Mouse (Mus musculus): ENCODE data around the gene Timm23. TPM values are rescaled to one million over a fixed set of nuclear protein-coding genes. Genes with fewer than 3 reads are reported as not detected.
"Not testable (repeated sequence)": the region's sequence is repeated elsewhere in the genome, so short reads cannot be mapped to it uniquely, and the experiment has no call there.

The Timm23 gene
- total RNA-seq, 4 experiments from 2014 or later = 55.7 to 79.0 (median 66.2) TPM

DNA sequence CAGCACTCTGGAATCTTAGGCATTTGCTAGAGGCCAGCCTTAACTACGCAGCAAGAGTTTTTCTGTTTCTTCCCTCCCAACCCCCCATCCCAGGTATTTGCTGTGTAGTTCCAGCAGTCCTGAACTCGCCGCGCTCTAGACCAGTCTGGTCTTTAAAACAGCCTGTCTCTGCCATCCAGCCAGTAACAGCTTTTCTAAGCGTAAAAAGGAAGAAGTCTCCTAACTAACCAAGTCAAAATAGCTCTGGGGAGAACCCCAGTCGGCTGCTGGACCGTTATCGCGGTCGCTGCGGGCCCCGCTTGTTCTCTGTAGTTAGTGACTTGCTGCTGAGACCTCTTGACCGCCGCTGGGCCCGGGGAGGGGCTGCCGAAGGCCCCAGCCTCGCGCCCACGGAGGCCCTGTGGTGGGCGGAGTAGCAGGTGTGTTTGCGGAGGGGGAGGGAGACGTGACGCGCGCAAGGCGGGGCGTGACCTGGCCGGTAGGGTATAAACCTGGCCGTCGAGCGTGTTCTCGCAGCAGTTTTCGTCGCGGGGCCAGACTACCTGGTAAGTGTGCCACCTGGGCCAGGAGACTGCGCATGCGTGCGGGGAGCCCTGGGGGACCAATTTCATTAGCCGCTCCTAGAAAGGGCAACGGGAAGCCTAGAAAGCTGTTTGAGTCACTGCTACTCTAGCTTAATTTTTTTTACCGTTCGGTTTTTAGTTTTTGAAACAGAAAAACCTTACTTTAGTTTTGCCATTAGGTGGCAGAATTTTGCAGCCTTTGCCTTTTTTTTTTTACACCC lies 36.2 kb downstream of the Timm23 start:
- peak; percentile 19 to 23 for DNase-seq (ENCODE audit: low spot score in 2 of 2)

DNA sequence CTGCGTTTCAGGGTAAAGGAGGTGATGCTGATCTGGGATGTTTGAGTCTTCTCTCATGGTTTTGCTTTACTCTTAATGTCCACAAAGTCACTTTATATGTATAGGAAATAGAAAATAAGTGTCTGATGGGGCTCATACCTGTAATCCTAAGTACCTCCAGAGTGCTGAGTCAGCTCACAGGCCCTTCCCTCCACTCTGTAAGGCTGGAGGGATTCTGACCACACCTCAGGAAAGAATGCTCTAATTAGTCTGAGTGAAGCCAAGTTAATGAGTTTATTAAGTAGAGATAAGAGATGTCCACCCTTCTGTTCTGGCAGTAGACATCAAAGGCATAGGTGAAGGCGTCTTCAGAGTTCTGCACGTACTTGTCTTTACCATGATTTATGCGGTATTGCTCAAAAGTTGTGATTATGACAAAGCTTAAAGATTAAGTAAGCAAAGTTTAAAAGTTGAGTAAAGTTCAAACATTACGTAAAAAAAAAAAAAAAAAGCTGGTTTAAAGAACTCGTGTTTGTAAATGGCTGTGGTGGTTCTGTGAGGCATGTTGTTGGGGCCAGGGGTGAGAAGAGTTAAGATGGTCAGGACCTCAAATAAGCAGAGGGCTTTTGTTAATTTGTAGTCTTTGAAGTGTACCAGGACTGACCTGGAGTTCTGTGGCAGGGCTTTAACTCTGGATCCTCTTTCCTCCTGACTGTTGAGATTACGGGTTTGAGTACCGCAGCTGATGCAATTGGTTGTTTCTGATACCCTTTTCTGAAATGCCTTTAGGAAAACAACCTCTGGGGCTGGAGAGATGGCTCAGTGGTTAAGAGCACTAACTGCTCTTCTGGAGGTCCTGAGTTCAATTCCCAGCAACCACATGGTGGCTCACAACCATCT lies 37.3 kb downstream of the Timm23 start:
- DNase-seq (ENCODE audit: low spot score in 2 of 2) = no peak

DNA sequence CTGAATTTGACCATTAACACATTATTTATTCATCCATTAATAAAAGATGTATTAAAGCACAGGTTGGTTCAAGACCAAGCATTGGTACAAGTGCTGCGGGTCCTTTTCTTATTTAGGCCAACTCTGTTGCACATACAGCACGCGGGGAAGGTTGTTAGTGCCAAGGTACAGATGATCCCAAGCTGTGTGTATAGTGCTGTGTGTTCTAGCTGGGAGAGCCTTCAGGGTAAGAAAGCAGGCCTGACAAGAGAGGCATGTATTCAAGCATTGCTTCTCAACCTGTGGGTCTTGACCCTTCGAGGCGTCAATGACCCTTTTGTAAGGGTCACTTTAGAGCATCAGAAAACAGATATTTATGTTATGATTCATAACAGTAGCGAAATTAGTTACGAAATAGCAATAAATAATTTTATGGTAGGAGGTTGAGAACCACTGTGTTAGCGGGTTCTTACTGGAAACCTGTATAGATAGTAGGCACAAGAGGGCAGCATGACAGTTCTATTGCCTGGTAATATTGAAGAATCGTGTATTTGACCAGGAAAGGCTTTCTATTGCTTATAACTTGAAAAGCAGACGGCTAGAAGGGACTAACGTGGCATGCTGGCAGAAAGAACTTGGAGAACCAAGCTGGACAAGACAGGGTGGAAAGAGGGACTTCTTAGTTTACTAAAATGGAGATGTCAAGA lies 38.4 kb downstream of the Timm23 start:
- no peak for DNase-seq (ENCODE audit: low spot score in 2 of 2)

DNA sequence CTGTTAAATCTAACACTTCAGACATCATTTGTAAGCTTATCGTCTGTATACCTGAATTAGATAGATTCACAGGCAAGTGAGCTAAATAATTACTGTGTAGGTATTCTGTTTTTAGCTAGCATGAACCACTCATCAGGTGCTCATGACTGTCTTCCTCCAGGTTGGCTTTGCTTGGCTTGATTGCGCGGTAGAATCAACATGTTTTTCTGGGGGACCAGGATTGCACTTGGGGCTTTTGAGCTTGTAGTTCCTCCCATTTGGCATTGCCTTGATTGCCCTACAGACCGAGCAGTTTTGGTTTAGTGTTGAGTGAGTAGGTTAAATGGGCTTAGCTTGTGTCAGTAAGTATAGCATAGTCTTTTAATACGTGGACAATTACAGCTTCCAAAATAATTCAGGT lies 39.5 kb downstream of the Timm23 start:
- DNase-seq (ENCODE audit: low spot score in 2 of 2) = no peak

DNA sequence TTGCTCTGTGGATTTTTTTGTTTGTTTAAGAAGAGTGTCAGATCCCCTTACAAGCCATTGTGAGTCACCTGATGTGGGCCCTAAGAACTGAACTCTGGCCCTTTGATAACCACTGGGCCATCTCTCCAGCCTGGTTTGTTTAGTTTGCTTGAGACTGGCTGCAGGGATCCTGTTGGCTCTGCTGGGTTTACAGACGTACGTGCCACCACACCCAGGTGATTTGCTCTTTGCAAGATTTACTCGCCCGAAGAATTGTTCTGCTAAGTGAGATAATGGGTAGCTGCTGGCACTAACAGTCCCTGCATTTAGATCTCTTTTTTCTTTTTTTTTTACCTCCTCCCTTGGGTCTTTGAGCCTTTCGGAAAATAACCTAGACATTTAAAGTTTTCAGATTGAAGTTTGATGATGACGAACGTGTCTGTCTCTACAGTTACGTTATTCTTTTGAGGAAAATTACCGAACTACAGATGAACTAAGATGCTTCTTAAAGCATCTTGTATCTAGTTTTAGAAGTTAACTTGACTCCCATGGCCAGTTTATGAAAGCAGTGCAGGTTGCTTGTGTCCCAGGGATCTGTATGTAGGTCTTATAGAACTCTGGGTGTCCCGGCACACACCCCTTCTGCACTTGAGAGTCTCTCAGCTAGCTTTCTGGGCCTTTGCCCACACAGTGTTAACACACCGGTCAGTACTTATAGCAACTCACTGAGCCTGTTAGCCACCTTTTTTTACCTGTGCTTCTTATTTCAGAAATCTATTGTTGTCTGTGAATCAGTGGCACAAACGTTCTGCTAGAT lies 40.4 kb downstream of the Timm23 start:
- no peak for DNase-seq (ENCODE audit: low spot score in 2 of 2)

DNA sequence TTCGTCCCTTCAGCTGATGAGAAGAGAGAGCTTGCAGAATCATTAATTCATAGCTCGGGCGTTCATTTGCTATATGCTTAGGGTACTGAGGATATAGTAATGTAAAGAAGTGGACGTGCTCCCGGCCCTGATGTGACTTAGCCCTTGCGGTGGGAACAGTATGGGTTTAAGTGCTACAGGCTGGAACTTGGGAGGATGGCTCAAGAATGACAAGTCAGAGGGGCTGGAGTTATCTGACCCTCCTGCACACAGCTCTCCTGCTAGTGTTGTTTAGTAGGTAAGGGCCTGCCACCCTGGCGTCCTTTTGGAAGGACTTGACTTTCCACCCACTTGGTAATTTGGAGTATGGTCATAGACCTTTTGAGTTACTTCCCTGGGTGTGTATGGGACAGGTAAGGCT lies 41.1 kb downstream of the Timm23 start:
- no peak for DNase-seq (ENCODE audit: low spot score in 2 of 2)

DNA sequence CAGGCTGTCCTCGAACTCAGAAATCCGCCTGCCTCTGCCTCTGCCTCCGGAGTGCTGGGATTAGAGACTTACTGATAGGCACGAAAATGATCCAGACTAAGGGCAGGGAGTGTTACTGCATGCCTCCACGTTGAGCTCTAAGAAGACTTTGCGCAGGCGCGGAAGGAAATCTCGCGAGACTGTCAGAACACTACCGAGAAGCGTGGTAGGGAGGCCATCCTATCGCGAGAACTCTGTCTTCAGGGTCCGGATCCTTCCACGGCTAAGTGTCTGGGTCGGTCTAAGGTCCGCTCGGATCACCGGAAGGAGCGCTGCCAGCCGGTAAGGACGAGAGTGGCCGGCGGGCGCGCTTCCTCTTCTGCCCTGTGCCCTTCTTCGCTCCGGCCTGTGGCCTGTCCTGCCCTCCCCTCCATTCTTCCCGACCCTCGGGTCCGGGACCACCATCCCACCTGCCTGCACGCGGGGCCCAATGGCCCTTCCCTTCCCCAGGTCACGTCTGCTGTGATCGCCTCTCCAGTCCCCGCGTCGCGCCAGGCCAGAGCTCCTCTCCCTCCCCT lies 41.9 kb downstream of the Timm23 start, which contains the start of gene Ncoa4:
TSS of gene Ncoa4 (plus strand) at position 176 of the 557 bp plus-strand sequence.
- peak; percentile 98 to 99 for DNase-seq (ENCODE audit: low spot score in 2 of 2)

DNA sequence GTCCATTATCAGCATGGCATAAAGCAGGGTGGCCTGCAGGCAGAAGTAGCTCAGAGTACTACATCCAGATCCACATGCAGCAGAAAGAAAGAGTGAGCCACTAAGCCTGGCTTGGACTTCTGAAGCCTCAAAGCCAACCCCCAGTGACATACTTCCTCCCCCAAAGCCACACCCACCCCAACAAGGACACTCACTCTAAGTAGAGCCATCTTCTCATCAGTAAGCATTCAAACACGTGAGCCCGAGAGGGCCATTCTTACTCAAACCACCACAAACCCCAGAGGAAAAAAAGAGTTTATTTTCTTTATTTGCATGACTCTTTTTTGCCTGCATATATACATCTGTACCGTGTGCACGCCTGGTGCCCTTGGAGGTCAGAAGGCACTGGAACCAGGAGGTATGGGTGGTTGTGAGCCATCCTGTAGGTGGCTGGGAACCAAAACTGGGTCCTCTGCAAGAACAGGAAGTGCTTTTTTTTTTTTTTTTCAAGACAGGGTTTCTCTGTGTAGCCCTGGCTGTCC lies 42.5 kb downstream of the Timm23 start:
- no peak for DNase-seq (ENCODE audit: low spot score in 2 of 2)

DNA sequence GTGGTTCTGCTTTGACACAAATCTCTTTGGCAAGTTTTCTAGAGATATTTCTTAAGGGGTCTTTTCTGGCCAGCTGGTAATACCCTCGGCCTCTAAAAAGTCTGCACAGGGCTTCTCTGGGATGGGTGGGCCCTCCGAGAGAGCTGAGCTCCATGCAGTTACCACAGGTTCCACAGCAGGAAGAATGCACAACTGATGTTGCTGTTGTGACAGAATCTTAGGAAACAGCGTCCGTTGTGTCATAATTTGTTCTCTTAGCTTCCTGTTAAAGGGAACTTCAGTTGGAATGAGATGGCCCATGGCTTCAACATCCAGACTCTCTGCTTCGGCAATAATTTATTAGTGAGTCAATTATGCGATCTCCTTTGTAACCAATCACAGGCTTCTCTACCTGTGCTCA lies 46.9 kb downstream of the Timm23 start:
- no peak for DNase-seq (ENCODE audit: low spot score in 2 of 2)

DNA sequence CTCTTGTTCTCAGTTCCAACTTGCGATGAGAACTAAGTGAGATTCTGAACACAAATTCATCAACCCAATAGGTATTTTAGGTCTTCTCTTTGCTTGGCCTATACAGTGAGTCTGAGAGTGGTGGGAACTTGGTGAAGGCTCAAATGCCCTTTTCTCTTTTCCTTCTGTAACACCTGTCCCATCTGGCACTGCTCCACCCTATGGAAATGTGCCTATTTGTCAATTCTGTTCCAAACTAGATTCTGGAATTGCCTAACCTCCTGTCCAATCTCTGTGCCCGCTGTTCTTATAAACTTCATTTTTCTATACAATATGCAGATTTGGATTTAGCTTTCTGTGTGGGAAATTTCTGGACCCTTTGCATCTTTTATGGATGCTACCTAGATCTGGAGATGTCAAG lies 48.5 kb downstream of the Timm23 start:
- no peak for DNase-seq (ENCODE audit: low spot score in 2 of 2)

DNA sequence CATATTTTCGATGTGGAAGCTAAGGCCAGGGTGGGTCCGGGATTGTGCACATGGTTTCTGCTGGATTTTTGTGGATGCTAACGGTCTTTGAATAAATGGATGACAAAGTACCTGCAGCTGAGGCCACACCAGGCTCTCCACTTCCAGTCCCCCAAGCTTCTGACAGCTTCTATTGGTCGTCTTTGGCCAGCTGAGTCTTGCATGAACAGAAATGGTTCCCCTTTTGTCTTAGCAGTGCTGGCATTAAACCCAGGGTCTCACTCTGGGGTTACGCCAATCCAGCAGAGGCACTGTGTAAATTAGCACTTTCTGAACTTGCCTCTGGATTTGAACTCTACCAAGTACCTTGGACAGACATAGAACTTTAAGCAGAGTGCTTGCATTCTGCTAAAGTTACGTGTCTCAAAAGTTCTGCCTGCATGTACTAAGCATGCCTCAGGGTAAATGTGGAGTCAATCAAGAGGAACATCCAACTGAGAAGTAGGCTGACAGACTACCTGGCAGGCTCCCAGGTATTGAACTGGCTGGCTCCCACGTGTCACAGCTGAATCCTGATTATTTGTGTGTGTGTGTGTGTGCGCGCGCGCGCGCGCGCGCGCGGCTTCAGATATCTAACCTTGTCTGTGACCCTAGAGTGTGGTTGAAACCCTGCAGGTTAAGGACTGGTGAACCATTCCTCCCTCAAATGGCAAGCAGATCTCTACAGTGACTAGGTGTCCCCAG lies 49.3 kb downstream of the Timm23 start:
- DNase-seq (ENCODE audit: low spot score in 2 of 2) = no peak

DNA sequence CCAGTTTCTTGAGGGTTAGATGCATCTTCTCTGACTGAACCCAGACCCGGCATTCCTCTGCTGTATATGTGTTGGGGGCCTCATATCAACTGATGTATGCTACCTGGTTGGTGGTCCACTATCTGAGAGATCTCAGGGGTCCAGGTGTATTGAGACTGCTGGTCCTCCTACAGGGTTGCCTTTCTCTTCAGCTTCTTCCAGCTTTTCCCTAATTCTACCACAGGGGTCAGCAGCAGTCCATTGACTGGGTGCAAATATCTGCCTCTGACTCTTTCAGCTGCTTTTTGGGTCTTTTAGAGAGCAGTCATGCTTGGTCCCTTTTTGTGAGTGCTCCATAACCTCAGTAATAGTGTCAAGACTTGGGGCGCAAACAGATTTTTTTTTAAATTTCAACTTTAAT lies 50.8 kb downstream of the Timm23 start:
- DNase-seq (ENCODE audit: low spot score in 2 of 2) = no peak

DNA sequence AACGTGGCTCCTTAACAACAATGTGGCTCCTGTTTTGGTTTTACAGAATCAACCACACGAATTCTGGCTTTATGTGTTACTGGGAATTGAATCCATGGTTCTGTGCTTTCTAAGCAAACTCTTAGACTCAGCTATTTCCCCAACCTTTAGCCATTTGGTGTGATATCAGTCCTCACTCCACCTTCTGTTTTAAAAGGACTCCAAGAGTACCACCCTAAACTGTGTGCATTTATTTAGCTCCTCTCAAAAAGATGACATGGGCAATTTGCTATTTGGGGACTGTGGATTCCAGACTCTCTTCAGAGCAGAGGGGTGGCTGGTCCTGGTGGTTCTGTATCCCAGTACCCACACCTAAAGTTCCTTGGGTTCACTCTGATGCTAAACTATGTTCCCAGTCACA lies 55.1 kb downstream of the Timm23 start:
- no peak for DNase-seq (ENCODE audit: low spot score in 2 of 2)

DNA sequence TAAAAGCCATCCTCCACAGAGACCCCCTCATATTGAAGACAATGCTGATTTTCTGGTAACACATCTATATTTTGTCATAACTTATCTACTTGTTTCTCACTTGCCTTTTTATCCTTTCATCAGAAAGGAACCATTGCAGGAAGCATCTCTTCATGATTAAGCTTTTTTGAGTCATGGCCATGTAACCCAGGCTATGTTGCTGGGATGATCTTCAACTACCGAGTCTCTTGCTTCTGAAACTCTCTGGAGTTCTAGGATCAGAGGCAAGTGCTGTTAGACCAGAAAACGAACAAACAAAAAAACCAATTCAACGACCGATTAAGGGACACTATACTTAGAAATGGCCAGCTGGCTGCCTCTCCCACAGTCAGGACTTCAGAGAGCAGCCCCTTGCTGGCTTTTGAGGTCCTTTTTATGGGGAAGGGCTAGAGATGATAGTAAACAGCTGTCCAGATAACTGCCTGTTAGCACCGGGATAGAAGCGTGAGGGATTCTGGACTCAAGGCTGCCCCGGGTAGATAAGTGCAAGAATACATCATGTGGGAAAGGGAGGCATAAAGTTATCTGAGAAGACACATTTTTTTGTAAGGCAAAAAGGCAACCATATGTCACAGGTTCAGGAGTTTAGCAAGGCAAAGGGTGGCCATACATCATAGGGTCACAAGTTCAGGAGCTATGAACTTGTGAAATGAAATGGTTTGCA lies 55.7 kb downstream of the Timm23 start:
- no peak for DNase-seq (ENCODE audit: low spot score in 2 of 2)

DNA sequence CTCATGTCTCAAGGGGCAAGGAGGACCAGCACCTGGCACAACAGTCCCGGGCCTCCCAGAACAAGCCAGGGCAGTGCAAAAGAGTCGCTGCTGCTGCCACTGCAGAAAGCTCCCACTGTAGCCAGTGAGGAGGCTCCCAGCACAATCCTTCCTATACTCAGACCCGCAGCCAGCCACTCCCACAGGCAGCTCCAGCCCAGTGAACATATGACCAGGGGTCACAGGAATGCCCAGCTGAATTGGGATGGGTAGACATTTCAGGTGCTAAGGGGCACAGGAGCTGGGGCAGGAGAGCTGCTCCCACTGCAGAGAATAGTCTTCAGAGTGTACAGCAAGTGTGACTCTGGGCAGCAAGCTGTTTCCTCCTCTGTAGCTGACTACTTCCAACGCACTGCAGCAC lies 56.3 kb downstream of the Timm23 start:
- DNase-seq (ENCODE audit: low spot score in 2 of 2) = no peak

DNA sequence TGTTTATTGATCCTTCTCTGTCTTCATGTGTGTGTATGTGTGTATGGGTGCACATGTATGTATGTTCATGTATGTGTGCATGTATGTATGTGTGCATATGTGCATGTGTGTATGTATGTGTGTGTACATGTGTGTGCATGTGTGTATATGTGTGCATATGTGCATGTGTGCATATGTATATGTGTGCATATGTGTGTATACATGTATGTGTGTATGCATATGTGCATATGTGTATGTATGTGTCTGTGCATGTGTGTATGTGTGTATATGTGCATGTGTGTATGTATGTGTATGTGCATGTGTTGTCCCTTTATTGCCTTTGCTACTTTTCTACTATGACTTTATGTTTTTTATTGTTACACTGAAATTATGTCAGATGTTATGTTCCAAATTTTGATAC lies 57.0 kb downstream of the Timm23 start:
- no peak for DNase-seq (ENCODE audit: low spot score in 2 of 2)

DNA sequence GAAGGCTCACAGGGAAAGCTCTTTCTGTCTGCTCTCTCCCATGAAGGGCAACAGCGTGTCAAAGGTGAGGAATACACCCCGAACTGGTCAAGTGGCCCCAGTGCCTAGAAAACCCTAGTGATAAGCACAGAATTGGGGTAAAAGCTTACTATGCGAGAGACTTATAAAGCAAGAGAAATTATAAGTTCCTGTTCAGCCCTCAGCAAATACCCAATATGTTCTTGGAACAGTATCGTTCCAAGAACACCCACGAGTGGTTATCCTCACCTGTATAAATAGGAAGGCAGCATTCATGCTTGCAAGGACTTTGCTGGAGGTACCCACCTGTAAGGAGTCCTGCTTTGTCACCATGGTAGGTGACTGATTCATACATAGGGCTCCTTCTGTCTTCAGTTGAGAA lies 60.0 kb downstream of the Timm23 start, which contains the start of gene Msmb:
TSS of gene Msmb (plus strand) at position 301 of the 400 bp plus-strand sequence.
- no peak for DNase-seq (ENCODE audit: low spot score in 2 of 2)

DNA sequence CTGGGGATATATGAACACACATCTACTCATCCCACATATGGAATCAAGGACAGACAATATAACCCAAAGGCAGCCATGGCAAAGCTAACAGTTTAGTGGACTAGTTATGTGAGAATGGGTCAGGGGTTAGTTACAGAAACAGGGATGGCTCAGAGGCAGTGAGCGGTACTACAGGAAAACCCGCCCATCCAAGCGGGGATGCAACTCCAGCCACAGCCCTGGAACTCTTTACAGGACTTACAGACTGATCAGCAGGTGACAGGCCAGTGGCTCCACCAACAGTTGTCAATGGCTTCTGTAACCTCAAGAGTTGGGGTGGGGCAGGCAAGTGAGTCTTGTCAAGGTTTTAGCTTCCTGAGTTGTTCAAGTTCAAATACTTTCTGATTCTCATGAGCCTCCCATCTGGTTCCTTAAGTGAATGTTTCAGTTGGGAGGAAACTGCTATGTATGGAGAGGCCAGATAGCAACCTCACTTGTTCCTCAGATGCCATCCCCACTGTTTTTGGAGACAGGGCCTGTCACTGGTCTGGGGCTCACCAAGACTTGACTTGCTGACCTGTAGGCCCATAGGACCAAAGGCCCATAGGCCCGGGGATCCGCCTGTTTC lies 61.2 kb downstream of the Timm23 start:
- no peak for DNase-seq (ENCODE audit: low spot score in 2 of 2)

DNA sequence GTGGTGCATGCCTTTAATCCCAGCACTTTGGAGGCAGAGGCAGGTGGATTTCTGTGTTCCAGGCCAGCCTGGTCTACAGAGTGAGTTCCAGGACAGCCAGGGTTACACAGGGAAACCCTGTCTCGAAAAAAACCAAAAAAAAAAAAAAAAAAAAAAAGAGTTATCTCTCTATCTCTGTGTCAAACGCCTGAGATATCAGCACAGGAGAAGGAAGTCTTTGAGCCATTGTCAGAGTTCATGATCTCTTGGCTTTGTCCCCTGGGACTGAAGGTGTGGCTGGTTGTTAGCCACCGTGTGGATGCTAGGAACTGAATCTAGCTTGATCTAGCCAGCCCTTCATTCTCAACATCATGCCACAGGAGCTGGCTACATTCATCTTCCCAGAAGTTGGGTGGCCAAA lies 65.2 kb downstream of the Timm23 start:
- not testable (repeated sequence) for DNase-seq (ENCODE audit: low spot score in 2 of 2)

All from layer of hippocampus, adult 8-10 months (tissue).